Mouse (Mus musculus): ENCODE measurements around the gene Bcl2l1.

The Bcl2l1 gene

DNA sequence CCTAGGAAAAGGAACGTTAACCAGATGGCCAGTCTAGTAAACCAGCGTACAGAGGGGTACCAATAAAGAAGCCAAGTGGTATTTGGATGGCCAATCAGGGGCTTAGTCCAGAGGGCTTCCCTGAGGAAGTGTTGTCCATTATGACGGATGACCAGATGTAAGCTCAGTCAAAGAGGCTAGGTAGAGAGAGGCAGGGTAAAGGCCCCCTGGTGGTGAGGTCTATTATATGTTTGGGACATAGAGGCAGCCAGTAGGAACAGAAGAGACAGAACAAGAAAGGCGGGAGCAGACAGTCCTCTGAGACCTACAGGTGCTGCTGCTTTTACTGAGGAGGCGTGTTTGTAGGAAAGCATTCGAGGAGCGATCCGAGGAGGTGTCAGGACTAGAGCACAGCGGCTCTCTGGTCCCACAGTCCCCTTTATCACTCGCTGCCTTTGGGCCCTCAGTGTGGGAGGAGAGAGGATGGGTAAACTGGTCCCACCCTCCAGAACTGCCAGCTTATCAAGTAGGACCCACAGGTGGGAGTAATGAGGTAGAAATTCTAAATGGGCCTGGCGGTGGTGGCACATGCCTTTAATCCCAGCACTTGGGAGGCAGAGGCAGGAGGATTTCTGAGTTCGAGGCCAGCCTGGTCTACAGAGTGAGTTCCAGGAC is 63.8 kb downstream of the Bcl2l1 start:
- peak; percentile 97 for DNase-seq

DNA sequence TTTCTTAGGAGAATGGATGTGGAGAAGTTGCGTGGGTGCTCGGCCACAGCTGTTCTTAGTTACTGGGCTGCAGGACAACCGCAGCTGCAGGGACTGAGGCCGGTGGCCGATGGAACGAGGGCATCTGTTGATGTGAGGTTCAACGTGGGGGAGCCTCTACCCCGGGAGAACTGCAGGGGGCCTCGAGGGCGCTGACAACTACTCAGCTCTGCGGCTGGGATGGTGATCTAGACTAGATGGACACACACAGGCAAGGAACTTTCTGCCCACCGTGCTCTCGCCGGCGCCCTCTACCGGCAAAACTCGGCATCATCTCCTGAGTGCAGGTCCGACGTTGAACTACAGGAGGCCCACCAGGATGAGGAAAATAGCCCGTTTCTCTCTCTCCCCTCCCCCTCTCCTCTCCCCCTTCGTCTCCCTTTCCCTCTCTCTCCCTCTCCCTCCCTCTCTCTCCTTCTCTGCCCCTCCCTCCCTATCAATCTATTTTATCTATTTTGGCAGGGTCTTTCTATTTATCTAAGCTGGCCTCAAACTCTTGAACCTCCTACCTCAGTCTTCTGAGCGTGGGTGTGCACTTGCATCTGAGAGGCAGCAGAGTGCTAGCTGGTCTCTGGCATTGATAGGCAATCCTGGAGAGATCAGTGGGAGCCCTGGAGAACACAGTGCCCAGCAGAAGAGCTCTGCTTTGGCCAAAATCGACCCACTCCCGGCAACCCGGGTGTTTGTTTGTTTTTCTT is 65.0 kb downstream of the Bcl2l1 start:
- peak; percentile 99 for DNase-seq

DNA sequence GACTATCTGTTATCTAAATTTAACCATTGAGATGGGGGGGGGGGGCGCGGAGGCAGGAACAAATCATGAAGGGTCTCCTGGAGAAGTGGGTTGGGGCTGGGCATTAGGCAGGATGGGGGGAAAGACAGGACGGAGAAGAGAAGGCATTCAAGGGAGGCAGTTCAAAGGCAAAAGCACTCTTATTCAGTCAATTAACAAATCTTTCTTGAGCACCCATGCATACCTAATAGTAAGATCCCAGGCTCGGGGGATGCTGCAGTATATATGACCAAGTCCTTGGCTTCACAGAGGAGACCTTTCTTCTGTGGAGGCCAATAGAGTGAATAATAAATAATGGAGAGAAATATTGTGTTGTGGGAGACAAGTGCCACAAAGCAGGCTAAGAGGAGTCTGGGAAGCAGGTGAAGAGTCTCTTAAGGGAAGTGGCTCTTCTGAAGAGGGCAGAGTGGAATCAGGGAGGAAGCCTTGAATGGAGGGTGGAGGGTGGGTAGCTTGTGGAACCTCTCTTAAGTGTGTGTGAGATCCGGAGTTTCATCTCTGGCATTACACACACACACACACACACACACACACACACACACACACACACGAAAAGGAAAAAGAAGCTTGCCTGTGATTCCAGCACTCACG is 66.4 kb downstream of the Bcl2l1 start:
- DNase-seq = no peak

DNA sequence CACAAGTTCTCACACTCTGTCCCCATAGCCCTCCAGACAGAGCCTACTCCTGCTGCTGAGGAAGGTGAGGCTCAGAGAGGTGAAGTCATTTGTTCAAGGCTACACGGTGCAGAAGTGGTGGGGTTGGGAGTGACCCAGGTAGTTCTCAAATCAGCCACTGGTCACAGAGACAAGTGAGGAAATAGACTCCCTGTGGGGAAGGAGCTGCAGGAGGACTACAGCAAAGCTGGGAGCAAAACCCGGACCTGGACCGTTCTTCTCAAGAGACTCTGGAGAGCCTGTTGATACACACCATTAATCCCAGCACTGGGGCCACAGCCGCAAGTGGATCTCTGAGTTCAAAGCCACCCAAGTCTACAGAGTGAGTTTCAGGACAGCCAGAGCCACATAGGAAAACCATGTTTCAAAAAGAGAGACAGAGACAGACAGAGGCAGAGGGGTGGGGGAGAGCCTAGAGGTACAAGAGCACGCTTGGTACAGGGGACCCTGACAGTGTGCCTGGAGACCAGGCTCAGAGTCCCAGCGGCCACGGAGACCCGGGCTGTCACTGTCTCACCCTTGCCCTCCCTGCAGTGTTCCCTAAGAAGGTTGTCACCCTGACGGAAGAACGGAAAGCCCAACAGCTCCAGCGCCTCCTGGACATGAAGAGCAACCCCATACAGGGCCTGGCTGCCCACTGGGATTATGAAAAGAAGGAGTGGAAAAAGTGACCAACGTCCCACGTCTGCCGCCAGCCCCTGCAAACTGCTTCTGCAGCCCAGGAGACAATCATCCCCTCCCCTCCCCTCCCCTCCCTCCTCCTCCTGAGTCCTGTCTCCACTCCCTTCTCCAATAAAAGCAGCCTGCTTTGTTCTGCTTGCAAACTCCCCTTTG is 67.1 kb downstream of the Bcl2l1 start:
- DNase-seq = peak; percentile 93

DNA sequence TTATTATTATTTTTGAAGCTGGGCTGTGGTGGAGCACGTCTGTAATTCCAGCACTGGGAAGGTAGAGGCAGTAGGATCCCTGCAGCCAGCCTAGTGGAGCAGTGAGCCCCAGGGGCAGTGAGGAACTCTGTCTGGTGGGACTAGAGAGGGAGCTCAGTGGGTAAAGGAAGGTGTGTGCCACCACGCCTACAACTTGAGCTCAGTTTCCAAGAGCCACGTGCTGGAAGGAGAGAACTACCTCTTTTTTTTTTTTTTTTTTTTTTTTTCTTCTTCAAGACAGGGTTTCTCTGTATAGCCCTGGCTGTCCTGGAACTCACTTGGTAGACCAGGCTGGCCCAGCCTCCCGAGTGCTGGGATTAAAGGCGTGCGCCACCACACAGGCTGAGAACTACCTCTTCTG is 68.2 kb downstream of the Bcl2l1 start:
- DNase-seq = no peak

DNA sequence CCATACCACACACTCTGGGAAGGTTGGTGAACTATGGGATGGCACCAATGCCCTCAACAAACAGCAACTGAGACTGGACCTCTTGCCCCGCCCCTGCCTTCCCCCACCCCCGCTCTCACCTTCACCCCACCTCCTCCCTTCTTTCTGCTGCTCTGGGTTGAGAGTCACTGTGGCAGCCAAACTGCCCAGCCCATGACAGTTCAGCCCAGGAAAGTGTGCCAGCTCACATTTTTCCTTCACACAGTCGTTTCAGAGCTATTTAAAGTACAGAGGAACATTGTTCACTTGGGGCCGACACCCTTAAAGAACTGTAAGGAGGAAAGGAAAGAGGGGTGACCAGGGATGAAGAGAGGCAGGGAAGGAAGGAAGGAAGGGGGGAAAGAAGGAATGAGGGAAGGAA is 73.2 kb downstream of the Bcl2l1 start:
- no peak for DNase-seq

DNA sequence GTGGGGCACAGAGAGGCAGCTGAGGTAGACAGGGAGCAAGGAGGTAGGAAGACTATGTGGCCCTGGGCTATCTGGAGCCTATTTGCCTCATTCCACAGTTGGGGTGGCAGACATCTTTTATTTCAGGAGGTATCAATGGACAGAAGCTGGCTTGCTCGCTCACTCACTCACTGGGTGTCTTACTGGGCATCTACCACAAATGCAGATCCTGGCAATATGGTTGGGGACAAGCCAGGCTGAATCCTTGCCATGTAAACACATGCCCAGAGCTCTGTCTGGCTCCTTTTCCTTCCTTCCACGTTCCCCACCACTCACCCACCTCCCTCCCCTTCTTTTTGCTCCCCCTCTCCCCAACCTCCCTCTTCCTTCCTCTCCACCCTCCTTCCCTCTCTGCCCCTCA is 74.0 kb downstream of the Bcl2l1 start:
- DNase-seq = no peak

DNA sequence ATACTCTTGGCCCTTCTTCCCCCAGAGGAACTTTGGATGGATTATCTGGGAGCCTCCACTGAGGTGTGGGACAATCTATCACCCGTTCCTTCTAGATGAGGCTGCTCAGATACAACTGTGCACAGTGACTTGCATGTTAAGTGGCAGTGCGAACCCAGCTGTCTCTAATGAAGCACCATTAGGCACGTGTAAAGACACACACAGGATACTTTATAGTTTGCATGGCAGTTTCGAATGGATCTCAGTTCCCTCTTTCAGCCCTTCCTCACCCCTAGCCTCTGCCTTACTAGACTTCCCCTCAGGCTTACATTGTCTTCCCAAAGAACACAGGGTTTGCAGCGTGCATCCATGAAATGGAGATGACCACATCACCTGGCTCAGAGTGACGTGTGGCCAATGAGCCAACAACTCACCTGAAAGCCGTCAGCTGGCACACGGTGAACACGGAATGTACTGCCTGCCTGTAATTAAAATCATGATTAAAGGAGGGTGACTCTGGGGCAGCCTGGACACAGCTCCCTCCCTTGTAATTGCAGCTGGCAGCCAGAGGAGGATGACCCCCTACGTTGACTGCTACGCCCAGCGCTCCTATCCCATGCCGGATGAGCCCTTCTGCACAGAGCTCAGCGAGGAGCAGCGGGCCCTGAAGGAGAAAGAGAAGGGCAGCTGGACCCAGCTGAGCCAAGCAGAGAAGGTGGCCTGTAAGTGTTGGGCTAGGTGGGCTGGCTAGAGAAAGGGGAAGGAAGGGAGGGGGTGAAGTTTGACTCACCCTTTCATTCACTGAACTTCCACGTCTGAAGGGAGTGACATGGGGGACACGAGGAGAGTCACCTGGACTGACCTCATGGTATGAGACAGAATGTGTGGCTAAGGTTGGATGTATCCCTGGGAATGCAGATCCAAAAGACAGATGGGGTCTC is 74.8 kb downstream of the Bcl2l1 start:
- DNase-seq = peak; percentile 92

DNA sequence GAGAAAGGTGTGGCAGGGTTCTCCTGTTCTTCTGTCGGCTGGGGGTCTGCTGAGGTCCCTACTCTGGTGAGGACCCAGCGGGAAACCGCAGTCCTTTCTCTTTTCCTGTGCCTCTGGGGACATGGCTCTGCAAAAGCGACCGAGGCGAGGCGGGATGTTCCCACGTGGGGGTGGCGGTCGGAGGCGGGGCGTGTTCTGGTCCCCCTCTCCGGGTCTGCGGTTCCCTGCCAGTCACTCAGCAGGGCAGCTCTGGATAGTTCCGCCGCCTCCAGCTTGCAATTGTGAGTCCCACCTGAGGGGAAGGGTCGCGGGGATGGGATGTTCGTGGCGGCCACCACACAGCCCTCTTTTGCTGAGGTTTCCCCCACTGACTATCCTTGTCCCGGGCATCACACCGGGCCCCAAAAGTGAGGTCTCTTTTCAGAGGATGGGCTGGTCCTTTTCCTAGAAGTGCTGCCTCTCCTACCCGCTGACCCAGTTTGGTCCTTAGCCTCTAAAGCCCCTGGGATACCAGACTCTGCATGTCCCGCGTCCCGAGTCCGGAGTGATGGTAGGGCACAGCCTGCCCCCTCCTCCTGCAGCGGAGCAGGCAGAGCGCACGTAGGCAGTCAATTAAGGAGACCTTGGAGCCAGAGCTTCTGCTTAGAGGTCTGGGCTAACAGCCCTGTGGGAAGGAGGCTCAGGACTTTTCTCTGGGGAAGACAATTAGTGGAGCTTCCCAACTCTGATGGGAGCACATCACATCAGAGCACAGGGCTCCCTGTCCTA is 77.4 kb downstream of the Bcl2l1 start, which contains the start of gene Cox4i2:
TSS of gene Cox4i2 (plus strand) at position 230 of the 768 bp plus-strand sequence.
- DNase-seq = peak; percentile 96

DNA sequence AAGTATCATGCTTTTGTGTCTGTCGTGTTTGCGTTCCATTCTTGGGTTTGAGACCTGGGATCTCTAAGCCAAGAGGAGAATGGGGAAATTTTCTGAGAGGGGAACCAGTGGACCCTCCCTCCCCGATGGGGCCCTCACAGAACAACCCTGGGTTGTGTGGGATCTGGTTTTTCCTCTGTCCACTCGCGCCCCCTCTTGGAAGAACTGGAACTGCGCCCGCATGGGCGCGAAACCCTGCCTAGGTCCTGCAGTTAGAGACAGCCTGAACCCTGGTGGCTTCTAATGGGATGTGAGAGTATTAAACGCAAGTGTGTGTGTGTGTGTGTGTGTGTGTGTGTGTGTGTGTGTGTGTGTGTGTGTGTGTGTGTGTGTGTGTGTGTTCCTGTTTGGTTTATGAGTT is 89.1 kb downstream of the Bcl2l1 start:
- DNase-seq = peak; percentile 98

DNA sequence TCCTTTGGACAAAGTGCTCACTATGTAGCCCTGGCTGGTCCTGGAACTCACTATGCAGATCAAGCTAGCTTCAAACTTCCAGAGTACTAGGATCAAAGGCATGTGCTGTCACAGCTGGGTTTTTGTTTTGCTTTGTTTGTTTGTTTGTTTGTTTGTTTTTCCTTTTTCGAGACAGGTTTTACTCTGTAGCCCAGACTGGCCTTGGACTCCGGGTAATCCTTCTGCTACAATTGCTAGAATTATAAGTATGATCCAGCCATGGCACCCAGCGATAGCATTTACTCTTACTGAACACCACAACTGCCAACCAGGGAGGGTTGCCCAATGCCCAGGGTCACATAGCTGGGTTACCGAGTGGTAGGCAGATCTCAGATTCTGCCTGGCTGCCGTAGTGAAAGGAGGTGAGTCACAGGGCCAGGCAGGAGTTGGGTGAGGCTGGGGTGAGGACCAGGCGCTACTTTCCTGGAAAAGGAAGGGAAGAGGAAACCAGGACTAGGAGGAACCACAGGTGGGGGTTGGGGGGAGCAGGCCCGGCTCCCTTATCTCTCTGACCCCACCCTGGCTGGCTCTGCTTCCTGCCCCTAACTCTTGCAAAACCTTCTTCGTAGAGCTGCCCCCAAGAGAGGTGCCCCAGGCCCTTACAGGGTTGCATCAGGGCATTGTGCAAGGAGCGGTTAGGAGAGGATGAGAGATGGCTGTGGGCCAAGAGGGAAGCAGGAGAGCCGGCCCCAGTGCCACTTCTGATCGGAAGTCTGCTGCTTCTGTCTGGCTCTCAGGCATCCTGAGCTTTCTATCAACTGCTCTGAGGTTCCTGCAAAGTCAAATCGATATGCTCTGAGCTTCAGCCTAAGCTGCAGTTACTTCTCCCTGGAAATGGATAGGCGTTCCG is 90.1 kb downstream of the Bcl2l1 start:
- peak; percentile 98 for DNase-seq

DNA sequence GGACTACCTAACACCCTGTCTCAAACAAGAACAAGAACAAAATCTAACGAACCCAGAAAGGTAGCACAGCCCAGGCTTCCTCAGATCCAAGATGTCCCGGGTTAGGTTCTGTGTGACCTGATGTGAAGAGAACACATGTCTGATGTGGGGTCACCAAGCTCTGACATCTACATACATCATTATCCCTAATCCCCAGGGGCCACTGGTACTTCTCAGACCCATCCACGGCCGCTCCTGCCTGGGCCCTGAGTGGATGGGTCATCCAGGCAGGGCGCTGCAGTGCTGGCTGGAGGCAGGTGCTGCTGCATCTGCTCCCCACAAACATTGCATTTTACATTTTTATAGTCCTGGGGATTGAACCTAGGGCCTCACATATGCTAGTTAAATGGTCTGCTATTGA is 91.0 kb downstream of the Bcl2l1 start:
- peak; percentile 91 for DNase-seq

DNA sequence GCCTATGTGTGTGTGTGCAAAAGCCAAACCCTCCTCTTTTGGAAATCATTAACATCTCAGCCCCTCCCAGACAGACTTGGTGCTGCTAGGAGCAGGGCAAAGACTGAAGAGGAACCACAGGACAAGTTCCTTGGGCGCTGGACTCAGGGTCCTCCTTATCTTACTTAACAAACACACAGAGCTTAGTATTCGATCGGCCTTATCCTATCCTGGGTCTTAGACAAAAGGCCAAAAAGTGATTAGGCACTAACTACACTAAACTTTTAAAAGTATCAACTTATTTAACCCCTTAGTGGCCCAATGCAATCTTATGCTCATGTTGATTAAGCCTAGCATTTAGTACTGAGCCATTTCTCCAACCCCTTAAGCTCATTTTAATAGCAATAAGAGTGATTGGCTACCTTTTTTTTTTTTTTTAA is 91.7 kb downstream of the Bcl2l1 start:
- DNase-seq = peak; percentile 96

DNA sequence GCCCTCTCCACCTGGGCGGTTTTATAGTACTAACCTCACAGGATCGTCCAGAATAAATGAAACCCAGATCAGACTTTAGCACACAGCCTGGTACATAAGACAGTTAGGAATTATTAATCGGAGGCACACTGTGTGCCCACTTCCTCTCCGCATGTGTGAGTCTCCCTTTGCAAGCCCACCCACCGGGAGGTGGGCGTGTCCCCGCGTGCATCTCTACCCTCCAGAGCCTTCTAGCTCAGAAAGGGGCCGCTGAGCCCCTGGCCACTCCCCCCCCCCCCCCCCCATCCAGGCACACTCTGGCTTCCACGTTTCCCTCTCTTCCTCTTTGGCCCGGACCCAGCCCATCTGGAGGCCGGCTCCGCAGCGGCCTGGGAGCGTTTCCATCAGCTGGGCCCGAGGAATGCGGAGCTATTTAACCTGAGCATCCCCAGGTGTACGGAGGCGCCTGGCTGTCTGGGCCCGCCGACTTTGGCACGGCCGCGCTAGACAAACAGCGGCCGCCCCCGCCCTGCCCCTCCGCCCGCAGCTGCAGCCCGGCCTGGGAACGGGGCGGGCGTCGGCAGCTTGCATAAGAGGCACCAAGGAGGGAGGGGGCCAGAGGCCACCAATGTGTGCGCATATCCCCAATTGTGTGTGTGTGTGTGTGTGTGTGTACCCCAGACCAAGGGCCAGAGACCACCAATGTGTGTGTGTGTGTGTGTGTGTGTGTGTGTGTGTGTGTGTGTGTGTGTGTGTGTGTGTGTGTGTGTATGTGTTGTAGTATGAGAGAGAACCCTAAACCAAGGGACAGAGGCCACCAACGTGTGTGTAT is 92.3 kb downstream of the Bcl2l1 start:
- DNase-seq = peak; percentile 99

DNA sequence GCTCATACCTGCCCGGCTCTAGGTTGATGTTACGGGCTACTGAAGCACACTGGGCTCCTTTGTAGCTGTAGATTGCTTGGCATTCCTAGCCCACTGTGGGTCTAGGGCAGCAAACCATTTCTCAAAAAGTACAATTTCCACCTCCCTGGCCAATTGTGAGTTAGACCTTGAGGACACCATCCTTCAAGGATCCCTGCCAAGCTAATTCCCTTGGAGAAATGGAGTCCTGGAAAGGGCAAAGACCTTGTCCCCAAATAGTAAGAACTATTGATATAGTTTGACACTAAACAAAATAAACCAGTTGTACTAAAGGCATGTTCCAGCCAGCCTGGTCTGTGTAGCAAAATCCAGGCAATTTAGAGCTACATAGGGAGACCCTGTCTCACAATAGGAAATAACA is 93.2 kb downstream of the Bcl2l1 start:
- no peak for DNase-seq

DNA sequence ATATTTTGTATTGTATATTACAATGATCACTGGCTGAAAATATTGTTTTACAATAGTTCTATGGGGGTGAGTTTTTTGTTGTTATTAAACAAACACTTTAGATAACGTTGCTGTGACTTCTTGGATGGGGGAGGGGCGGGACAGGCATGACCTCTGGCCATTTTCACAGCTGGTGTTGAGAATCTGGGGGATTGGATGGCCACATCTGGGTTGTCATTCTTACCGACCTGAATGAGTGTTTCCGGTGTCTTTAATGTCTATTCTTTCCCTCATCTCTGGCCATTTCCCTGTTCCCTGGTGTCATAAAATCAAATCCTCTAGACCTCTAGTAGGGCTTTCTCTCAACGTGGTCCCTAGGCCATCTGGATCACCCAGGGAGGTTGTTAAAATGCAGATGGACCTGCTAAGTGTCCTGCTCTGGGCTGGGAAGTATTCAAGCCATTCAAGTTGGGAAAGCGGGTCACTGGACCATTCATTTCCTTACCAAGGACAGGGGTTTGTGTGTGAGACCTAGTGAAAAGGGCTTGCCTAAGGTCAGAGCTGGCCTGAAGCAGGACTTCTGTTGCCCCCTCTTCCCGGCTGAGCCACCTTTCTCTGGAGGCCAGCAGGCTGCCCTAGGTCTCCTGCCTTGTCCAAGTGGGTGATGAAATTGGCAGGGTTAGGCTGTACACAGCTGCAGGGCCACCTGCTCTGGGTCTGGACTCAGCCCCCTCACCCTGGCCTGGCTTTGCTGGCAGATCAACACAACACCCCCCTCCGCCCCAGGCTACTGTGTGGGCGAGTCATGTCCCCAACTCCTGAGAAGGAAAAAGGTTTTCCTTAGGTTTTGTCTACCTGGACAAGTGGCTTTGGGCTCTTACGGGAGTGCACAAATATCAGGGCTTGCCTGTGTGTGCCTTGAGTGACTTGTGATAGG is 94.0 kb downstream of the Bcl2l1 start:
- peak; percentile 97 for DNase-seq

DNA sequence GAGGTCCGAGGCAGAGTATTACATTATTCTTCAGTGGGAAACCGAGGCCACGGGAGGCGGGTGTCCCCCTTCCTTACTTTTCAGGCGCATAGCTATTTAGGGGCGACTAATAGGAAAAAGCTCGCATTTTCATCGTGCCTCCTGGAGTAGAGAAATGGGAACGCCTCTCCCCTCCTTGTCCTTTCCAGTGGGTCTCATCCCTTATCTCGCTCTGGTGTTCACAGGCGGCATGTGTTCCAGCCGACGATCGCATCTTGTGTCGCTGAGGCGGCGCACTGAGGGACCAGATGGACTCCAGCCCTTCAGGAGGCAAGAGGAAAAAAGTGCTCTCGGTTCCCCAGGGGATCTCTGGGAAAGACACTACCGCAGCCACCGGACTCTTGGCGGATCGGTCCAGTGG is 94.8 kb downstream of the Bcl2l1 start:
- peak; percentile 94 for DNase-seq

DNA sequence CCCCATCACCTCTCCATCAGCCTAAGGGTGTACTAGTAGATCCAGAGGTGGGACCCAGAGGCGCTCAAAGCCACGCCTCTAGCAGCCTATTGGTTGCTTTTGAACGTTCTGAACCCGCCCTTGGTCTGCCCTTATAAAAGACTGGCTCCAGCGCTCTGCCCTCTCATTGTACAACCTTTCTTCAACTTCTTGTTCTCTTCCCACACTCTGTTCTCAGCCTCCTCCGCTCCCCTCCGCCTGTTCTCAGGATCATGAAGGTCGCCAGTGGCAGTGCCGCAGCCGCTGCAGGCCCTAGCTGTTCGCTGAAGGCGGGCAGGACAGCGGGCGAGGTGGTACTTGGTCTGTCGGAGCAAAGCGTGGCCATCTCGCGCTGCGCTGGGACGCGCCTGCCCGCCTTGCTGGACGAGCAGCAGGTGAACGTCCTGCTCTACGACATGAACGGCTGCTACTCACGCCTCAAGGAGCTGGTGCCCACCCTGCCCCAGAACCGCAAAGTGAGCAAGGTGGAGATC is 95.4 kb downstream of the Bcl2l1 start, which contains the start of gene Id1:
TSS of gene Id1 (plus strand) at position 162 of the 512 bp plus-strand sequence.
- DNase-seq = peak; percentile 100

Measured in heart, adult 11 months (tissue).